Mouse (Mus musculus) erythroblast, adult 5-6 weeks (primary cell): ENCODE measurements around the gene Lpcat2b. TPM values are rescaled to one million over a fixed set of nuclear protein-coding genes. Genes with fewer than 3 reads are reported as not detected.
"Not testable (repeated sequence)": the region's sequence is repeated elsewhere in the genome, so short reads cannot be mapped to it uniquely, and the experiment has no call there.

Experiments used
- ATAC-seq: replicated peaks from 2 replicates; pipeline ENCODE4 v1.8.0; 2016; ENCODE audit warnings: moderate number of reproducible peaks, mild to moderate bottlenecking, moderate TSS enrichment, inconsistent platforms; ENCODE audit not compliant: poor library complexity, low FRiP score, severe bottlenecking
- total RNA-seq, 2 experiments: library from RNA; stranded (forward) in 1 of 2; stranded (reverse) in 1 of 2; fragments of 150-400 nt in 1 of 2; fragments of 200-764, 138-1000 nt in 1 of 2; gene quantifications; 2 replicates each; pipeline versions ENCODE4 v1.2.3 to v1.2.4; 2015 to 2017; ENCODE audit warnings: low replicate concordance in 2 of 2

Gene Lpcat2b
- total RNA-seq (2015; ENCODE audit: low replicate concordance) (not detected in 2 replicates), total RNA-seq (2017; ENCODE audit: low replicate concordance) (not detected in 2 replicates)

DNA sequence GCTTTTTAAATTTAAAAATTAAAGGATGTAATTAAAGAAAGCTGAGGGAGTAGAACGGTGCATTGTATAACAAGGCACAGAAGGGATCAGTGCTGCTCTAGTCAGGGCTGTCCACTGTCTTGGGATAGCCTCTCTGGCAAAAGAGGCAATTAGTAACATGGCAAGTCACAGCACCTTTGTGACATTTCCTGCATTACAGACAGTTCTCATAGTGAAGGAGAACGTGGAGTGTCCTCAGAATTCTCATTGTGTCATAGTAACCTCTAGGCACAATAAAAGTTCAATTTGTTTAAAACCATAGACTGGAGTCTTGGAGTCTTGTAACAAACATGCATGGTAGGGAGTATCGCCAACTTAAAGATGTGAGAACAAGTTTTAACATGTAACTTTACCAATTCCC is at the start of gene Lpcat2b:
TSS of gene Lpcat2b (plus strand) at position 301 of the 400 bp plus-strand sequence.
- no peak for ATAC-seq

GRCm38 (mm10) chr5:107386448-107386847 is 44.9 kb upstream of the Lpcat2b start:
- ATAC-seq = not testable (repeated sequence)

- ATAC-seq = no peak
These were observed 43.6 kb upstream of the Lpcat2b start for GRCm38 (mm10) chr5:107387788-107388187.

GRCm38 (mm10) chr5:107389373-107389772 is 42.0 kb upstream of the Lpcat2b start:
- no peak for ATAC-seq

DNA sequence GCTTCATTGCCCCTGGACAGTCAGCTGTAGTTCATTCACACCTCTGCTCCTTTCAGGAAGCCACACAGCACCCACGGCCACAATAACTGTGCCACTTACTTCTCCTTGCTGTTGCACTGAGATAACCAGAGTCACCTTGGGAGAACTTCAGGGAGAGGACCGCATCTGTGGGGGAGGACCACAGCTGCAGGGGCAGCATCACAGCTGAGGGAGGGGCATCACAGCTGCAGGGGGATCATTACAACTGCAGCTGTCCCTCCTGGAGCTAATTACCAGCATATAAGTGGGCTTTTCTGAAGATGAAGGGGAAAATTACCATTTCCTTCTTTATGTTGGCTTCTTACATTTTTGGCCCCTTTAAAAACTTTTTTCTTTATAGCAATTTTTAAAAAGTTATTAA is 36.9 kb upstream of the Lpcat2b start:
- no peak for ATAC-seq

DNA sequence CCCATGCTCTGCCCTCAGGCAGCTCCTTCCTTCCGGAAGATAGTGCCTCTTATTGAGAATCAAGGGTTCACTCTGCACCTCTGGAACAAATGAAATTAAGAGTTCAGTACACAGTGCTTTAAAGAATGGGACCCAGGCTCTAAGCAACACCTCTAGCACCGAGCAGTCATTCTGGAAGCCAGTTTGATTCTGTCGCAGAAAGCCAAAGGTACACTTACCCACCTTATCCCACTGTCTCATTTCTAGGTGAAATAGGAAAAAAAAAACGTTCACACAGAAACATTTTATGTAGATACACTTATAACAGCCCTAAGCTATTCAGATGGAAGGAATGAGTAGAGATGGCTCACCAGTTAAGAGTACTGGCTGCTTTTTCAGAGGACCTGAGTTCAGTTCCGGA is 28.9 kb upstream of the Lpcat2b start, which contains the start of gene Ephx4:
TSS of gene Ephx4 (plus strand) at position 301 of the 400 bp plus-strand sequence.
- ATAC-seq = no peak

GRCm38 (mm10) chr5:107403011-107403946 is 28.1 kb upstream of the Lpcat2b start:
- no peak for ATAC-seq

GRCm38 (mm10) chr5:107403947-107404684 is 27.2 kb upstream of the Lpcat2b start:
- ATAC-seq = no peak

- ATAC-seq = no peak
These were observed 26.0 kb upstream of the Lpcat2b start for GRCm38 (mm10) chr5:107405361-107405760.

- no peak for ATAC-seq
These were observed 21.0 kb upstream of the Lpcat2b start for GRCm38 (mm10) chr5:107410305-107410704.

GRCm38 (mm10) chr5:107411326-107411725 is 20.0 kb upstream of the Lpcat2b start:
- ATAC-seq = no peak

- ATAC-seq = no peak
These were observed 19.1 kb upstream of the Lpcat2b start for GRCm38 (mm10) chr5:107412285-107412684.

DNA sequence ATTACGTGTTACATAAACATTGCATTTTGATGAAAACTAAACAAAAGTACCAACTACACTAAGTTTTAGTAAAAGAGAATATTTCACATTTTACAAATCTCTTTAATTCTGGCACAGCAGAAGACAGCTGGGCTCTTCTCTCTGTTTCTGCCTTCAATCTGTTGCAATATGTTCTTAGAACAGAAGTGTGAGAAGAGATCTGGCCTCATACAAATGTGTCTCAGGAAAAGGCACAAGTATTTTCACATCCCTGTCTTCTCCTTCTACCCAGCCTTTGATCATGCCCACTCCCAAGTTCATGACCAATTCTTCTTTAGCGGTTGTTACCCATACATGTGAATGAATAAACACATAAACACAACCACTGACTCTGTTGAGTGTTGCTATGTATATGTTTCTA is 16.3 kb upstream of the Lpcat2b start:
- ATAC-seq = no peak

DNA sequence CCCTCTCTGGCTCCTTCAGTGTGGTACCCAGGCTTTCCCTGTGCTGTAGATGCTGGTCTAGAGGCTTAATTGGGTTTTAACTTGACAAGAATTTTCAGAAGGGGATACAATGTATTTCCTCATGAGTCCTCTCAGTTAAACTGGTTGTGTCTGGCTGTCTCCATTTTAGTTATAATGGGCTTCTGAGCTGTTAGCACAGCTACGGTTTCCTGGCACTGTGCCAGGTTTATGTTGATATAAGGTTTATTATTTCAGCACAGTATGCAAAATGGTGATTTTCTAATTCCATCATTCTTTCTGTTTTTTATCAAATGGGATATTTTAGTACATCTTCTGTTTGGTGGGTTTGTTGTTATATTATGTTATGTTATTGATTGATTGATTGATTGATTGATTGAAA is 9.7 kb upstream of the Lpcat2b start:
- no peak for ATAC-seq

DNA sequence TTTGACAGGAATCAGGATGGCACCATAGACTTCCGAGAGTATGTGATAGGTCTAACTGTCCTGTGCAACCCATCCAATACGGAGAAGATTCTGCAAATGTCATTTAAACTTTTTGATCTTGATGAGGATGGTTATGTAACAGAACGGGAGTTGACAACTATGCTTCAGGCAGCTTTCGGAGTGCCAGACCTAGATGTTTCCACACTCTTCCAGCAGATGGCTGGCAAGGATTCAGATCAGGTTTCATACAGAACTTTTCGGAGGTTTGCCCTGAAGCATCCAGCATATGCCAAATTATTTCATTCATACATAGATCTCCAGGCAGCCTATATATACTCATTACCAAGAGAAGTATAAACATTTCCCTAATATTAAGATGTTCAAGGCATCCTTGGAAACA is 2.7 kb downstream of the Lpcat2b start:
- ATAC-seq = no peak

DNA sequence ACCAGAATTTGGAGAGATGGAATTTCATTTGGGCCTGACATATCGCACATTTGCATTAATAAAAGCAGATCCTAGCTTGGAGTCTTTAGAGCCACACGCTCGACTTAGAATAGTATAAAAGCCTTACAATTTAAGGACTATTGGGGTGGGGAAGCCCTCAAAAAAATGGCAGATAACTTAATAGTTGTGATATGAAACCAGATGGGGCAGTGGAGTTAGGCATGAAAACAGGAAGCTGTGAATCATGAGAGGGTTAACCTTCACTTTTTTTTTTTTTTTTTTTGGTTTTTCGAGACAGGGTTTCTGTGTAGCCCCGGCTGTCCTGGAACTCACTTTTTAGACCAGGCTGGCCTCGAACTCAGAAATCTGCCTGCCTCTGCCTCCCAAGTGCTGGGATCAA is 4.8 kb downstream of the Lpcat2b start:
- ATAC-seq = no peak

DNA sequence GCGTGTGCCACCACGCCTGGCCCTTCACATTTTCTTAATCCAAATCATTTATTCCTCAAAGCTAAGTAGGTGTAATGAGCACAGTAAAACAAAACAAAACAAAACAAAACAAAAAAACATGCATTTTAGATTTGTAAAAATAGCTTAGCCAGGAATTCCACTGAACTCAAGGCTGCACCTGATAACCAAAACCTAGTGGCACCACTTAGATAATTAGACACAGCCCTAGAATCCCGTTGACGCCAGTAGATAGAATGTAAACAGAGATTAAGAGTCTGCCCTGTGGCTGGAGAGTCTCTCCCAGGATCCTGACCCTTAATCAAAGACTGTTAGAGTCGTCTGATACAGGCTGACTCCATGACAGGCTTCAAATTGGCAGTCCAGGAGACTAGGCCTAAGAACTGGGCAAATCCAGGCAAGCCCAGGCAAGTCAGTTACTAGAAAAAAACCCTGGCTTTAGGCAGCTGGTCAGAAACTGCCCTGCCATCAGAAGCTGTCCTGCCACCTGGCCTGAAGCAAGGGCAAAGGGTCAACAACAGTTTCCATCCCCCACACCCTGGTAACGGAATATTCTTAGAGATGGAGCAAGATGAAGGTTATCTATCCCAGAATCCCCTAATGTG is 5.3 kb downstream of the Lpcat2b start:
- peak; percentile 40; the same call in 1 of the 2 replicates for ATAC-seq

DNA sequence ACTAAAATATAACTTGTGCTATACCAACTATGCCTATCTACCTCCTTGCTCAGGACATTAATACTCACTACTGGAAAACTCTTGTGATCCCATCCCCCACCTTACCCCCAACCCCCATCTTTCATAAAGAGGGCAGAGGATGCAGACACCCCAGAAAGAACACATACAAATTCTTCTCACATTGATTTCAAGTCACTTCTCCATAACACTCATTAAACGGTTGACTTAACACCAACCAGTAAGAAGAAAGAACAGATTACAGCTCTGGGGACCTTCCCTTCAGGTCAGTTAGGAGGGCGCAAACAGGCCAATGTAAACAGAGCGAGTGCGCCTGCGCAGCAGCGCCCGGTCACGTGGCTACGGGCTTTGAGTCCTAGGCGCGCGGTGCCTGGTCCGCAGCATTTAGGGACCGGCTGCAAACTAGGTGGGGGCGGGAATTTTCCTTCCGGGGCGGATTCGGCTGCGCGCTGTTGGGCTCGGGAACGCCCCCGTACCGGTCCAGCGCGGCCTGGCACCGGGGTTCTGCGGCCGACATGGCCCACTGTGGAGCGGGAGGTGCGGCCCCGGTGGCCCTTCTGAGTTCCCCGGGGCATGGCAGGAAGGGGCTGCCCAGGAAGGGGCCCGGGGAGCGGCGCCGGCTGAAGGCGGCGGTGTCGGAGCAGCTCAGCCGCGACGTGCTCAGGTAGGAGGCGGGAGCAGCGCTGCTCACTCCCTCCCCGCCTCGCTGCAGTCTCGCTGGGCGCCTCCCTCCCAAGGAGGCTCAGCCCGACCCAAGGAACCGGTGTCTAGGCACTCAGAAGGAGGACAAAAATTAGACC is 6.3 kb downstream of the Lpcat2b start, which contains the start of gene Btbd8:
TSS of gene Btbd8 (plus strand) at position 534 of the 818 bp plus-strand sequence.
- peak; percentile 88 for ATAC-seq

- ATAC-seq = peak; percentile 30
These were observed 7.0 kb downstream of the Lpcat2b start for GRCm38 (mm10) chr5:107438353-107438752.
